Mouse (Mus musculus): Measurements from ENCODE around the gene Zgpat.

The Zgpat gene

GRCm38 (mm10) chr2:181385885-181386284 is 21.2 kb downstream of the Zgpat start:
- no peak for DNase-seq (ENCODE audit: low spot score)

- DNase-seq (ENCODE audit: low spot score), result no peak
Measured at GRCm38 (mm10) chr2:181386663-181387210, 22.0 kb downstream of the Zgpat start.

GRCm38 (mm10) chr2:181390136-181390870 is 25.6 kb downstream of the Zgpat start:
- no peak for DNase-seq (ENCODE audit: low spot score)

GRCm38 (mm10) chr2:181391022-181391421 is 26.3 kb downstream of the Zgpat start:
- DNase-seq (ENCODE audit: low spot score), result no peak

- no peak for DNase-seq (ENCODE audit: low spot score)
Measured at GRCm38 (mm10) chr2:181391541-181391940, 26.8 kb downstream of the Zgpat start.

- DNase-seq (ENCODE audit: low spot score), result peak; percentile 68
Measured at GRCm38 (mm10) chr2:181392600-181393213, 28.0 kb downstream of the Zgpat start.

- DNase-seq (ENCODE audit: low spot score), result peak; percentile 26
Measured at GRCm38 (mm10) chr2:181394086-181394485, 29.4 kb downstream of the Zgpat start.

- peak; percentile 17 for DNase-seq (ENCODE audit: low spot score)
Measured at GRCm38 (mm10) chr2:181397207-181397761, 32.6 kb downstream of the Zgpat start.

GRCm38 (mm10) chr2:181401497-181401896 is 36.8 kb downstream of the Zgpat start:
- DNase-seq (ENCODE audit: low spot score), result no peak

GRCm38 (mm10) chr2:181403722-181404121 is 39.0 kb downstream of the Zgpat start:
- DNase-seq (ENCODE audit: low spot score), result no peak

- no peak for DNase-seq (ENCODE audit: low spot score)
Measured at GRCm38 (mm10) chr2:181409643-181410042, 44.9 kb downstream of the Zgpat start.

- peak; percentile 64 for DNase-seq (ENCODE audit: low spot score)
Measured at GRCm38 (mm10) chr2:181410760-181411473, 46.2 kb downstream of the Zgpat start.

GRCm38 (mm10) chr2:181413141-181413540 is 48.4 kb downstream of the Zgpat start:
- DNase-seq (ENCODE audit: low spot score), result no peak

GRCm38 (mm10) chr2:181415945-181416344 is 51.2 kb downstream of the Zgpat start:
- DNase-seq (ENCODE audit: low spot score), result no peak

GRCm38 (mm10) chr2:181419359-181419758 is 54.6 kb downstream of the Zgpat start:
- no peak for DNase-seq (ENCODE audit: low spot score)

GRCm38 (mm10) chr2:181420426-181420825 is 55.7 kb downstream of the Zgpat start:
- no peak for DNase-seq (ENCODE audit: low spot score)

- no peak for DNase-seq (ENCODE audit: low spot score)
Measured at GRCm38 (mm10) chr2:181420903-181421638, 56.3 kb downstream of the Zgpat start.

- DNase-seq (ENCODE audit: low spot score), result no peak
Measured at GRCm38 (mm10) chr2:181423834-181424233, 59.1 kb downstream of the Zgpat start.

All from ovary, adult 18-20 months (tissue).